In genomic region chr2:30446891-30447826, GRCm38 (mm10) we compare ENCODE assay signal across 8 mouse cellular contexts. TPM values are rescaled to one million over a fixed set of nuclear protein-coding genes. Genes with fewer than 3 reads are reported as not detected.
DNase-seq lines count a peak whose midpoint lies in the region; ATAC-seq and TF ChIP-seq lines count a peak whose summit lies in the region.

No protein-coding gene starts in this region.

- peaks cover 54% of the 10 kb centered on the region for H3K4me1 ChIP-seq in midbrain, embryonic 10.5 days
- peaks cover 32% of the 10 kb centered on the region for H3K4me1 ChIP-seq in midbrain, embryonic 11.5 days (ENCODE audit: control insufficient read depth, insufficient read depth, low read length)
- peaks cover 37% of the 10 kb centered on the region for H3K4me1 ChIP-seq in intestine, embryonic 16.5 days (ENCODE audit: control insufficient read depth, insufficient read depth, low read length)
- peaks cover 8% of the 10 kb centered on the region for H3K4me1 ChIP-seq in small intestine, adult 2 months (ENCODE audit: control insufficient read depth, insufficient read depth, insufficient read length, low read length)

- peaks cover 84% of the 10 kb centered on the region for H3K36me3 ChIP-seq in midbrain, embryonic 10.5 days
- H3K36me3 ChIP-seq in midbrain, embryonic 11.5 days (ENCODE audit: control insufficient read depth, insufficient read depth, low read length) = peaks cover 14% of the 10 kb centered on the region
- peaks cover 20% of the 10 kb centered on the region for H3K36me3 ChIP-seq in intestine, embryonic 16.5 days (ENCODE audit: control insufficient read depth, insufficient read depth, low read length)
- H3K36me3 ChIP-seq in small intestine, adult 2 months (ENCODE audit: control insufficient read depth, insufficient read depth, low read length) = peaks cover 25% of the 10 kb centered on the region

- H3K4me2 ChIP-seq in midbrain, embryonic 11.5 days = no peak overlapping the region
- no peak overlapping the region for H3K4me2 ChIP-seq in intestine, embryonic 16.5 days (ENCODE audit: low read depth, low read length)

- no peak for TF ChIP-seq CTCF in small intestine, adult 2 months (IDR thresholded peaks at IDR 0.05; ENCODE audit: extremely low read depth, insufficient read length, insufficient replicate concordance, low read depth, low read length)

- WGBS in midbrain, embryonic 10.5 days = 89% methylated on average over 10 of the region's 10 CpGs
- 87% methylated on average over 10 of the region's 10 CpGs for WGBS in midbrain, embryonic 11.5 days
- WGBS in intestine, embryonic 16.5 days = 78% methylated on average over 10 of the region's 10 CpGs
- 82% methylated on average over 10 of the region's 10 CpGs for WGBS in small intestine, adult 2 months

- ATAC-seq in midbrain, embryonic 11.5 days (ENCODE audit: low FRiP score) = no peak
- no peak for ATAC-seq in intestine, embryonic 16.5 days

- no peak overlapping the region for H3K4me3 ChIP-seq in midbrain, embryonic 10.5 days
- H3K4me3 ChIP-seq in midbrain, embryonic 11.5 days (ENCODE audit: low read depth, low read length) = no peak overlapping the region
- no peak overlapping the region for H3K4me3 ChIP-seq in intestine, embryonic 16.5 days (ENCODE audit: low read length)
- no peak overlapping the region for H3K4me3 ChIP-seq in small intestine, adult 2 months (ENCODE audit: low read depth, low read length)

- no peak for TF ChIP-seq POLR2A in small intestine, adult 2 months (IDR thresholded peaks at IDR 0.05; ENCODE audit: low read depth, low read length)

- DNase-seq in cerebellum, adult 18-20 months = peak; percentile 62 to 65
- no peak for DNase-seq in cerebellum, adult 8-10 months
- DNase-seq in midbrain, embryonic 10.5 days (ENCODE audit: low spot score) = no peak
- DNase-seq in midbrain, embryonic 11.5 days (ENCODE audit: low spot score, missing footprints) = no peak
- DNase-seq in ovary, postnatal 36 days (ENCODE audit: low spot score) = no peak
- DNase-seq in spleen, postnatal 14 days (ENCODE audit: low spot score in 2 of 2) = no peak

- H3K27ac ChIP-seq in midbrain, embryonic 10.5 days (replicated peaks) = peak overlapping the region; percentile 98
- no peak overlapping the region for H3K27ac ChIP-seq in midbrain, embryonic 11.5 days (ENCODE audit: low read depth, low read length)
- H3K27ac ChIP-seq in intestine, embryonic 16.5 days (ENCODE audit: low read length) = peak overlapping the region; percentile 27; the same call in 1 of the 2 replicates
- H3K27ac ChIP-seq in small intestine, adult 2 months (ENCODE audit: insufficient read depth, low read depth, low read length) = peak overlapping the region; percentile 31; the same call in 1 of the 2 replicates

- no peaks in the 10 kb centered on the region for H3K27me3 ChIP-seq in midbrain, embryonic 10.5 days (ENCODE audit: low read depth, poor library complexity, severe bottlenecking)
- H3K27me3 ChIP-seq in midbrain, embryonic 11.5 days (ENCODE audit: control insufficient read depth, insufficient read depth, low read length) = no peaks in the 10 kb centered on the region
- no peaks in the 10 kb centered on the region for H3K27me3 ChIP-seq in intestine, embryonic 16.5 days (replicated peaks; ENCODE audit: control insufficient read depth, insufficient read depth, low read length)
- no peaks in the 10 kb centered on the region for H3K27me3 ChIP-seq in small intestine, adult 2 months (ENCODE audit: control insufficient read depth, insufficient read depth, low read length)

- peaks cover 17% of the 10 kb centered on the region for H3K9me3 ChIP-seq in midbrain, embryonic 10.5 days (replicated peaks)
- no peaks in the 10 kb centered on the region; the same call in 1 of the 2 replicates for H3K9me3 ChIP-seq in midbrain, embryonic 11.5 days (ENCODE audit: control insufficient read depth, low read length)
- no peaks in the 10 kb centered on the region for H3K9me3 ChIP-seq in intestine, embryonic 16.5 days (ENCODE audit: control insufficient read depth, low read length)

- H3K9ac ChIP-seq in midbrain, embryonic 11.5 days (ENCODE audit: low read length) = no peak overlapping the region
- H3K9ac ChIP-seq in intestine, embryonic 16.5 days (ENCODE audit: low read depth, low read length) = no peak overlapping the region

RNA-seq across cellular contexts. Expression of gene Ier5l, which starts 26.9 kb away (rescaled TPM):
- polyA plus RNA-seq in midbrain, embryonic 10.5 days (2016; fragmentation: Nextera tagmentation; extraction: Ambion mirVana) = 2.0 and 2.3 TPM in 2 replicates
- polyA plus RNA-seq in midbrain, embryonic 11.5 days (2014; fragmentation: Nextera tagmentation; extraction: Ambion mirVana) = 4.9 and 5.0 TPM in 2 replicates
- polyA plus RNA-seq in intestine, embryonic 16.5 days (2015; fragmentation: Nextera tagmentation; extraction: Ambion mirVana) = 0.61 and 0.75 TPM in 2 replicates
- polyA plus RNA-seq in small intestine, adult 2 months (2012; rRNA removed) = 11.5 and 13.4 TPM in 2 replicates

RNA-seq across cellular contexts. Expression of gene Ptpa, which starts 31.3 kb away (rescaled TPM):
- polyA plus RNA-seq in midbrain, embryonic 10.5 days (2016; fragmentation: Nextera tagmentation; extraction: Ambion mirVana) = 151 and 152 TPM in 2 replicates
- polyA plus RNA-seq in midbrain, embryonic 11.5 days (2014; fragmentation: Nextera tagmentation; extraction: Ambion mirVana) = 50.7 and 54.3 TPM in 2 replicates
- 120 and 132 TPM in 2 replicates for polyA plus RNA-seq in intestine, embryonic 16.5 days (2015; fragmentation: Nextera tagmentation; extraction: Ambion mirVana)
- 55.4 and 102 TPM in 2 replicates for polyA plus RNA-seq in small intestine, adult 2 months (2012; rRNA removed)

RNA-seq across cellular contexts. Expression of gene Crat, which starts 31.5 kb away (rescaled TPM):
- polyA plus RNA-seq in midbrain, embryonic 10.5 days (2016; fragmentation: Nextera tagmentation; extraction: Ambion mirVana) = 22.5 and 23.7 TPM in 2 replicates
- 23.7 and 24.2 TPM in 2 replicates for polyA plus RNA-seq in midbrain, embryonic 11.5 days (2014; fragmentation: Nextera tagmentation; extraction: Ambion mirVana)
- 25.9 and 29.4 TPM in 2 replicates for polyA plus RNA-seq in intestine, embryonic 16.5 days (2015; fragmentation: Nextera tagmentation; extraction: Ambion mirVana)
- 77.8 and 176 TPM in 2 replicates for polyA plus RNA-seq in small intestine, adult 2 months (2012; rRNA removed)

RNA-seq across cellular contexts. Expression of gene Dolpp1, which starts 55.1 kb away (rescaled TPM):
- polyA plus RNA-seq in midbrain, embryonic 10.5 days (2016; fragmentation: Nextera tagmentation; extraction: Ambion mirVana) = 53.2 and 62.7 TPM in 2 replicates
- polyA plus RNA-seq in midbrain, embryonic 11.5 days (2014; fragmentation: Nextera tagmentation; extraction: Ambion mirVana) = 41.1 and 45.8 TPM in 2 replicates
- 59.4 and 63.3 TPM in 2 replicates for polyA plus RNA-seq in intestine, embryonic 16.5 days (2015; fragmentation: Nextera tagmentation; extraction: Ambion mirVana)
- polyA plus RNA-seq in small intestine, adult 2 months (2012; rRNA removed) = 62.0 and 199 TPM in 2 replicates

Comparison
In these comparisons a context has a peak if more than half of its experiments do, and no peak if none do; other contexts are left out.
1. DNase-seq: peak in cerebellum, adult 18-20 months (2 of 2); none in cerebellum, adult 8-10 months (single experiment), midbrain, embryonic 10.5 days (single experiment), midbrain, embryonic 11.5 days (single experiment), ovary, postnatal 36 days (single experiment) and spleen, postnatal 14 days (0 of 2).